Mouse (Mus musculus): ENCODE measurements around the gene Taz. TPM values are rescaled to one million over a fixed set of nuclear protein-coding genes. Genes with fewer than 3 reads are reported as not detected.

Gene Taz
- total RNA-seq, 1 experiment = 32.8 TPM

GRCm38 (mm10) chrX:74254888-74255565 is 26.7 kb upstream of the Taz start:
- DNase-seq (ENCODE audit: low read depth, low spot score) = no peak
- no peak for TF ChIP-seq CHD2 (IDR thresholded peaks at IDR 0.05; ENCODE audit: low read depth, low read length)
- TF ChIP-seq HCFC1 (IDR thresholded peaks at IDR 0.05; ENCODE audit: borderline replicate concordance, insufficient read depth, low read length) = no peak
- no peak for TF ChIP-seq ZNF384 (IDR thresholded peaks at IDR 0.05; ENCODE audit: low read depth, low read length)
- no peak for TF ChIP-seq MAFK (IDR thresholded peaks at IDR 0.05; ENCODE audit: insufficient read depth, low read depth, low read length)
- no peak for TF ChIP-seq ZC3H11A (IDR thresholded peaks at IDR 0.05; ENCODE audit: borderline replicate concordance, low read depth, low read length)
- no peaks in the 10 kb centered on the region for H3K9me3 ChIP-seq (ENCODE audit: control insufficient read depth, insufficient read depth, low read depth, low read length)
- H3K36me3 ChIP-seq (ENCODE audit: control insufficient read depth, insufficient read depth, low read length, poor library complexity, severe bottlenecking) = peaks cover 10% of the 10 kb centered on the region
- in situ Hi-C loops (cut with MboI; ENCODE audit: low sequenced_read_pairs in 2 of 2, unreplicated experiment in 2 of 2) = no loop called here
- no peaks in the 10 kb centered on the region for H3K4me1 ChIP-seq (ENCODE audit: control insufficient read depth in 2 of 2, insufficient read depth in 2 of 2, low read length in 2 of 2, poor library complexity in 1 of 2)
- peak overlapping the region; percentile 89 for H3K9ac ChIP-seq (ENCODE audit: insufficient read depth, low read depth, low read length, poor library complexity, severe bottlenecking)
- H3K4me3 ChIP-seq (ENCODE audit: insufficient read depth in 1 of 2, low read depth in 1 of 2, low read length in 2 of 2, poor library complexity in 1 of 2, severe bottlenecking in 1 of 2) = peak overlapping the region; percentile 78 to 88
- peak overlapping the region; percentile 71 for H3K27ac ChIP-seq (ENCODE audit: insufficient read depth, low read depth, low read length, poor library complexity, severe bottlenecking)

GRCm38 (mm10) chrX:74257746-74258145 is 24.0 kb upstream of the Taz start:
- H3K4me1 ChIP-seq (ENCODE audit: control insufficient read depth in 2 of 2, insufficient read depth in 2 of 2, low read length in 2 of 2, poor library complexity in 1 of 2) = no peaks in the 10 kb centered on the region
- no peak for TF ChIP-seq ZNF384 (IDR thresholded peaks at IDR 0.05; ENCODE audit: low read depth, low read length)
- no peak for TF ChIP-seq MAFK (IDR thresholded peaks at IDR 0.05; ENCODE audit: insufficient read depth, low read depth, low read length)
- no peak for TF ChIP-seq ZC3H11A (IDR thresholded peaks at IDR 0.05; ENCODE audit: borderline replicate concordance, low read depth, low read length)
- no peak for TF ChIP-seq HCFC1 (IDR thresholded peaks at IDR 0.05; ENCODE audit: borderline replicate concordance, insufficient read depth, low read length)
- TF ChIP-seq CHD2 (IDR thresholded peaks at IDR 0.05; ENCODE audit: low read depth, low read length) = no peak
- H3K36me3 ChIP-seq (ENCODE audit: control insufficient read depth, insufficient read depth, low read length, poor library complexity, severe bottlenecking) = peaks cover 10% of the 10 kb centered on the region
- DNase-seq (ENCODE audit: low read depth, low spot score) = no peak
- no peak overlapping the region for H3K27ac ChIP-seq (ENCODE audit: insufficient read depth, low read depth, low read length, poor library complexity, severe bottlenecking)
- no peaks in the 10 kb centered on the region for H3K9me3 ChIP-seq (ENCODE audit: control insufficient read depth, insufficient read depth, low read depth, low read length)
- H3K4me3 ChIP-seq (ENCODE audit: insufficient read depth in 1 of 2, low read depth in 1 of 2, low read length in 2 of 2, poor library complexity in 1 of 2, severe bottlenecking in 1 of 2) = no peak overlapping the region
- in situ Hi-C loops (cut with MboI; ENCODE audit: low sequenced_read_pairs in 2 of 2, unreplicated experiment in 2 of 2) = no loop called here
- H3K9ac ChIP-seq (ENCODE audit: insufficient read depth, low read depth, low read length, poor library complexity, severe bottlenecking) = no peak overlapping the region

GRCm38 (mm10) chrX:74269736-74270061 is 12.0 kb upstream of the Taz start:
- peaks cover 18% of the 10 kb centered on the region for H3K36me3 ChIP-seq (ENCODE audit: control insufficient read depth, insufficient read depth, low read length, poor library complexity, severe bottlenecking)
- peak overlapping the region; percentile 92 for H3K27ac ChIP-seq (ENCODE audit: insufficient read depth, low read depth, low read length, poor library complexity, severe bottlenecking)
- peaks cover 0 to 2% of the 10 kb centered on the region in 2 experiments; a peak in 1 of 4 replicates for H3K4me1 ChIP-seq (ENCODE audit: control insufficient read depth in 2 of 2, insufficient read depth in 2 of 2, low read length in 2 of 2, poor library complexity in 1 of 2)
- DNase-seq (ENCODE audit: low read depth, low spot score) = no peak
- TF ChIP-seq ZC3H11A (IDR thresholded peaks at IDR 0.05; ENCODE audit: borderline replicate concordance, low read depth, low read length) = no peak
- no peak for TF ChIP-seq CHD2 (IDR thresholded peaks at IDR 0.05; ENCODE audit: low read depth, low read length)
- TF ChIP-seq MAFK (IDR thresholded peaks at IDR 0.05; ENCODE audit: insufficient read depth, low read depth, low read length) = no peak
- no peak for TF ChIP-seq ZNF384 (IDR thresholded peaks at IDR 0.05; ENCODE audit: low read depth, low read length)
- no peak for TF ChIP-seq HCFC1 (IDR thresholded peaks at IDR 0.05; ENCODE audit: borderline replicate concordance, insufficient read depth, low read length)
- H3K9ac ChIP-seq (ENCODE audit: insufficient read depth, low read depth, low read length, poor library complexity, severe bottlenecking) = peak overlapping the region; percentile 87
- peak overlapping the region; percentile 62 to 86 for H3K4me3 ChIP-seq (ENCODE audit: insufficient read depth in 1 of 2, low read depth in 1 of 2, low read length in 2 of 2, poor library complexity in 1 of 2, severe bottlenecking in 1 of 2)
- no peaks in the 10 kb centered on the region for H3K9me3 ChIP-seq (ENCODE audit: control insufficient read depth, insufficient read depth, low read depth, low read length)
- in situ Hi-C loops (cut with MboI; ENCODE audit: low sequenced_read_pairs in 2 of 2, unreplicated experiment in 2 of 2) = no loop called here

GRCm38 (mm10) chrX:74270062-74270901 is 11.4 kb upstream of the Taz start, which contains the start of gene Rpl10:
Gene Rpl10 (plus strand): TSS chrX:74270812.
- H3K9me3 ChIP-seq (ENCODE audit: control insufficient read depth, insufficient read depth, low read depth, low read length) = no peaks in the 10 kb centered on the region
- H3K36me3 ChIP-seq (ENCODE audit: control insufficient read depth, insufficient read depth, low read length, poor library complexity, severe bottlenecking) = peaks cover 18% of the 10 kb centered on the region
- in situ Hi-C loops (cut with MboI; ENCODE audit: low sequenced_read_pairs in 2 of 2, unreplicated experiment in 2 of 2) = no loop called here
- H3K27ac ChIP-seq (ENCODE audit: insufficient read depth, low read depth, low read length, poor library complexity, severe bottlenecking) = peak within 1 kb of the TSS; percentile 93
- H3K4me3 ChIP-seq (ENCODE audit: insufficient read depth in 1 of 2, low read depth in 1 of 2, low read length in 2 of 2, poor library complexity in 1 of 2, severe bottlenecking in 1 of 2) = peak within 1 kb of the TSS; percentile 86 to 95
- peaks cover 0 to 2% of the 10 kb centered on the region in 2 experiments; a peak in 1 of 4 replicates for H3K4me1 ChIP-seq (ENCODE audit: control insufficient read depth in 2 of 2, insufficient read depth in 2 of 2, low read length in 2 of 2, poor library complexity in 1 of 2)
- peak within 1 kb of the TSS; percentile 98 for H3K9ac ChIP-seq (ENCODE audit: insufficient read depth, low read depth, low read length, poor library complexity, severe bottlenecking)
- peak; percentile 71; the same call in 1 of the 2 replicates for TF ChIP-seq HCFC1 (IDR thresholded peaks at IDR 0.05; ENCODE audit: borderline replicate concordance, insufficient read depth, low read length)
- no peak for TF ChIP-seq ZC3H11A (IDR thresholded peaks at IDR 0.05; ENCODE audit: borderline replicate concordance, low read depth, low read length)
- TF ChIP-seq MAFK (IDR thresholded peaks at IDR 0.05; ENCODE audit: insufficient read depth, low read depth, low read length) = no peak
- peak; percentile 30; the same call in 1 of the 2 replicates for TF ChIP-seq CHD2 (IDR thresholded peaks at IDR 0.05; ENCODE audit: low read depth, low read length)
- peak; percentile 72 for TF ChIP-seq ZNF384 (IDR thresholded peaks at IDR 0.05; ENCODE audit: low read depth, low read length)
- peak; percentile 82 for DNase-seq (ENCODE audit: low read depth, low spot score)

Measured in ES-E14 (cell line).